Mouse (Mus musculus): Measurements from ENCODE around the gene Slc6a4.

Gene Slc6a4

DNA sequence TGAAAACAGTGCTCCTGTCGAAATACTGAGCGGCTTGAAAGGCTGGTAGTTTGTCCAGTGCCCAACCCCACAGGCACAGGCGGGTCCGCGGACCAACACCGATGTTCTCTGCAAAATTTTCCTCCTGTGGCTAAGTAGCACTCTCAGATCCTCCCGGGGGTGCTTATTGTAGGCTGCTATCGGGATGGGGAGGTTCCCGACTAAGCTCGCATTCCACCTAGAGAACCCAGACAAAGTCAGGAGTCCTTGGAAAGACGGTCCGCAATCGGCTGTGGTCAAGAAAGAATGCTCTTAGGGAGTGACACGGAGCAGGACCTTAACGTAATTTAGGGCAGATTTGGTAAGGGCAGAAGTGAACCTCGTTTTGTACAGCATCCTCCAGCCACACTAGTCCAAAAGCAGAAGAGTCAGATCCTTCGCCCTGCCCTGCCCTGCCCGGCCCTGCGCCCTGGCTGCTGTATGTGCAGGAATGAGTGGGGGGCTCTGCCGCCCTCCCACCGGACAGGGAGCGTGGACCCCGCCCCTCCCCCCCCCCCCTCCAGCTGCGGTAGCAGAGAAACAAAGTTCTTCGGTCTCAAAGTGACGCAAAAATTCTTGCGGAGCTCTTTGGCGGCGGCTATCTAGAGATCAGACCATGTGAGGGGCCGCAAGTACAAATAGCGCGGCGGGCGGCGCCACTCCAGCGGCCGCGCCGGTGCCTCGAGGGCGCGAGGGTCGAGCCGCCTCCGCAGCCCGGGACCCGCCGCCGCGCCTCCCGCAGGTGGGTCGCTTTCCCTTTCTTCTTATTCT, at the start of gene Slc6a4:
TSS of gene Slc6a4 (plus strand) at position 688 of the 789 bp plus-strand sequence.
- DNase-seq (ENCODE audit: extremely low read depth, low read depth) = no peak

- no peak for DNase-seq (ENCODE audit: extremely low read depth, low read depth)
Observed at GRCm38 (mm10) chr11:76953536-76953935, 44.9 kb upstream of the Slc6a4 start.

- DNase-seq (ENCODE audit: extremely low read depth, low read depth) = no peak
Observed at GRCm38 (mm10) chr11:76965703-76966102, 32.7 kb upstream of the Slc6a4 start.

DNA sequence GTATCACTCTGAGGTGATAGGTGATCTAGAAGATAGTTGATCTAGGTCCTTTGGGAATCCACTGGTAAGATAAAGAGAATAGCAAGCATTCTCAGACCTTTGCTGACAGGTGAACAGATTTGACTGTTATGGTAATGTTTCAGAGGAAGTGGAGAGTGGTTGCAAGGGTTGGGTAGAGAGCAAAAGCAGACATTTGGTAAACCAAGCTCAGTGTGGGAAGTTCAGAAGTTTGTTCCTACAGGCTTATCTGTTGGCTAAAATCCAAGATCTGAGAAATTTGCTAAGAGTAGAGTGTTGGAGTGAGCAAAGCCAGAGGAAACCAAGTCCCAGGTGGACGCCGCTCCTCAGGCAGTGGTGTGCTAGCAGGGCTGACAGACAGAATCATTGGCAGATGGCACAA, 28.1 kb upstream of the Slc6a4 start:
- no peak for DNase-seq (ENCODE audit: extremely low read depth, low read depth)

DNA sequence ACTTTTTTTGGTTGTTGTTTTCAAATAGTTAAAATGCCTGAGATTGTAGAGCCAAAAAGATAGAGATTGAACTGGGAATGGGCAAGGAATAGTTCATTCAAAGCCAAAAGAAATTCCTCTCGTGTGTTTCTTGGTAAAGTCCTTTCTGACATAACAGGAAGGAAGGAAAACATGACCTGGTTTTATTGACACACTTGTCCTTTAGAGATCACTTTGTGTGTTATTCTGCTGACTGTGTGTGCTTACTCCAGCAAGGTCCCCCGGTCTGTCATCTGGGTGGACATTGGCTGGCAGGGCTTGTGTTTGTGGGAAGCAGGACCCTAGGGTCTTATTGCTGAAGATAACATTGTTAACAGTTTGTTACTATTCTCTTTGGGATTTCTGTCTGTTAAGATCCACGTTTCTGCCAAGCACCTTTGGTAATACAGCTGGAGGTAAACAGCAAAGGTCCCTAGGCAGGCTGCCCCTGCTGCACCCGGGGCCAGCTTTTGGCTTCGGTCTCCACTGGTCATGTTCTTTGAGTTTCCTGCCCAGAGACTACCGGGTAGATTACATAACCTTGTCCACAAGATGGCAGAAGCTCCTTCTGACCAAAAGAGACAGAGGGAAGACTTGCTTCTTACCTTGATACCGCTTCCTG, 23.6 kb upstream of the Slc6a4 start:
- DNase-seq (ENCODE audit: extremely low read depth, low read depth) = no peak

DNA sequence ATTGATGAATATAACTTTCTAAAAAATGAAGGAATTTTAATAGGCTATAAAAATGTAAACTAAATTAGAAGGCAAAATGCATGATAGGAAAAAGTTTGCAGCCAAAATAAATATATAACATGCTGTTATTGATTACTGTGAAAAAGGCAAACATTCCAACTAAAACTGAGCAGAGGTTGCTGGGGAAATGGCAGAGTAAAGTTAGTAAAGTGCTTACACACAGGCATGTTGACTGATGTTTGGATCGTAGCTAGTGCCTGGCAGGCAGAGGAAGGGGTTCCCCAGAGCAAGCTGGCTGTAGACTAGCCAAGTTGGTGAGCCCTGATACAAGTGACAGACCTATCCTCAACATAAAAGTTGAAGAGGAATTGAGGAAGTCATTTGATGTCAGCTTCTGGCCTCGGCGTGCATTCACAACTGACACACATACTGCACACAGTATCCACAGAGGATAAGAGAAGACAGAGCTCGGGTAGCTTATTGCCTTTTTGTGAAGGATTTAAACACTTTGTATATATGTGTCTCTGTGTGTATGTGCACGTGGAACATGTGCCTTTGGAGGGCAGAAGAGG, 16.7 kb upstream of the Slc6a4 start:
- DNase-seq (ENCODE audit: extremely low read depth, low read depth) = peak; percentile 60

GRCm38 (mm10) chr11:76982415-76982814, 16.0 kb upstream of the Slc6a4 start:
- no peak for DNase-seq (ENCODE audit: extremely low read depth, low read depth)

GRCm38 (mm10) chr11:76983641-76984040, 14.8 kb upstream of the Slc6a4 start:
- DNase-seq (ENCODE audit: extremely low read depth, low read depth) = no peak

DNA sequence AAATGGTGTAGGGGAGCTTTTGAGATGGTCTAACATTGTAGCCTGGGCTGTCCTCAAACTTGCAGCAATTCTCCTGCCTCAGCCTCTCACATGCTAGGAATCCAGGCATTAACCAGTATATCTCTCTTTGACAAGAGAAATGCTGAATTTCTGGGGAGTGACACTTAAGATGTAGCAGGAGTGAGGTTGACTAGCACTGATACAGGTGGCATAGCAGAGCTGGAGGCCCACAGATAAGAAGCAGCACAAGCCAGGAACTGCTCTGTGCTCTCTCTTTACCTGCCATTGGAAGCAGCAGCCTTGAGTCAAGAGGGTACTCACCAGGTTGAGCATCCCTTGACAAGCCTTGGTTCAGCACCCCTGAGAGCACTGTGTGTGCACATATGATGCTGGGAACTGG, 14.2 kb upstream of the Slc6a4 start:
- DNase-seq (ENCODE audit: extremely low read depth, low read depth) = no peak

DNA sequence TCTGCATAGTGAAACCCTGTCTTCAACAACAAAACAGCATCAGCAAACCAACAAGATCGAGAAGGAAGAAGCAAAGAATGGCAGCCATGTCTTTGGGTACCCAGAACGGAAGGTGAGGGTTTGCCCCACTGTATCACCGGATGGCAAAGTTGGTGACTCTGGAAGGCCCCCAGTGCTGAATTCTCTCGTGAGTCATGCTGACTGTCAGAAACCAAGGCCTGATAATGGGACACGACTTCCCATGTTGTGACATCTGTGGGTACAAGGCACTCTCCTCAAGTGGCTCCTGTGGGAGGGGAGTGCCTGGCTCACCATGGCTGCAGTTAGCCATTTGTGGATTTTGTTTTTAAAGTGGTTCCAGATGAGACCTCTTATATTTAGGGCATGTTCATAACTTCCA, 7.6 kb upstream of the Slc6a4 start:
- DNase-seq (ENCODE audit: extremely low read depth, low read depth) = no peak

DNA sequence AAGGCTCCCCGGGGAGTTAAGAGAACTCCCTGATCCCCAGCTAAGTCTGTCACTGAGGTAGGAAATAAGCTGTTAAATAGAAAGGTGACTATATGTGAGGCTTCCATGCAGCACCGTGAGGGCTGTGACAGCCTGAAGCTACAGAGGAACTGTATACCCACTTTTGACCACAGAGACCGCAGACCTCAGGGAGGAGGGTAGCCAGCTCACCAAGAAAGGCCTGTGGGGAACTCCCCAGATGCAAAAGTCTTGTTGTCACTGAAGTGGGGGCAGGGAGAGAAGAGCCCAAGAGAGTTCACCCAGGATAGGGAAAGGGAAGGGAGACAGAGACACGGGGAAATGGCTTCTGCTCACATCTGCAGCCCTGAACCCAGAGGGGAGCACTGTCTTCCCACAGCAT, 5.5 kb upstream of the Slc6a4 start:
- peak; percentile 54 for DNase-seq (ENCODE audit: extremely low read depth, low read depth)

DNA sequence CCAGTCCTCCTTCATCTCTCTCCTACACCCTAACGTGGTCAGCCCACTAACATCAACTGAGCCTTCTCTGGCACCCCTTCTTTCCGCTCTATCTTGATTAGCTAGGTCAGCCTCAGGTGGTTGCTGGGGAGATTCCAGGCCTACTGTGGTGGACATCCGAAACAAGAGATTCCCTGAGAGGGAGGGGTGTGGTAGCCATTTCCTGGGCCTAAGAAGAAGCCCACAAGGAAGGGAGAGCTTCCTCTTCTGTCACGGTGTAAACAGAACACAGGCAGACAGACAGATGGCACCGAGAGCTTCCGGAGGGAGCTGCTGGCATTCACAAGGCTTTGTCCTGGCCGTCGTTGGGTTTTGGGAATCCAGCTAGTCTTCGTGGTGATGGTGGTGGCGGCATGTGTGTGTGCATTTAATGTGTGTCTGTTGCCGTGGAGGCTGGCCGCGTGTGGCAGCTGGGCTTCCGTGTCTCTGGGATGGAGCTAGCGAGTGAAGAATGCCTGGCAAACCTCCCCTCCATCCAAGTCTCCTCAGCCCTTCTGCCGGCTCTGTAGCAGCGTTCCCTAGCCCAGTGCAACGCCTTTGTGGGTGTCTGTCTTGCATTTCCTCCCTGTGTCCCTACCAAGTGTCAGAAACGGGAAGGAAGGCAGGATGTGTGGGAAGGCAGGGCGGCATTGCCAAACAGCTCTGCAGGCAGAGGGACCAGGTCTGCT, 2.3 kb upstream of the Slc6a4 start:
- no peak for DNase-seq (ENCODE audit: extremely low read depth, low read depth)

DNA sequence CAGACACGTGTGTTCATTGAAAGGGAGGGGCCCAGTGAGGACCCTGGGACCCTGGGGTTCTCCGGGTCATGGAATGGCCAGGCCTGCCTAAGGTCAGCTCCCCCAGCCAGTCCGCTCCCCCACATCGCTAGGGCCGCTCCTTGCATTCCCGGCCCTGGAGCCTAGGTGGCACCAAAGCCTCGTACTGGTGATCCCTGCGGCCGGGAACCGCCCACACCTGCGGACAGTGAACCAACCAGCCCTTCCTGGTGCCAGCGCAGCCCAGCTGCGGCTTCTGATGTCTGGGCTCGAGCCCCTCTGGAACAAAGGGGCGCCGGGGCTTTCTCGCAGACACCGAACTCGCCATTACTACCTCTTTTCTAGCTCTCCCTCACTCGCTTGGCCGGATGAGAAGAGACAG, 1.1 kb upstream of the Slc6a4 start:
- no peak for DNase-seq (ENCODE audit: extremely low read depth, low read depth)

- DNase-seq (ENCODE audit: extremely low read depth, low read depth) = no peak
Observed at GRCm38 (mm10) chr11:76998705-76999226, 363 bp downstream of the Slc6a4 start.

DNA sequence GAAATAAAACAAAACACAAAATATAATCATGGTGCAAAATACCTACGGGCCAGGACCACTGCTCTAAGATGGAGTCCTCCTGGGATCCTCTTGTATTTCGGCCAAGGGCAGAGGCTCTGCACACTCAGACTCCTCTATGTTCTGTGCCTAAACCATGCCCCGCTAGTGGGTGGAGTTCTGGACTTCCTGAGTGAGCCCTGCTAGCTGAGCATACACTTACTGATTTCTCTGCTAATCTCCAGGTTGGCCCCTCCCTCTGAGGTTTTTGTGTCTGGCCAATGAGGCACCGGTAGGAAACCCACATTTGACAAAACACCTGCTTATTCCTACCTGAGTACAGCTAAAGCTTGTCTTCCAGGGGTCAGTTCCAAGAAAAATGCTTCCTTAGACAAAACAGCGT, 2.3 kb downstream of the Slc6a4 start:
- DNase-seq (ENCODE audit: extremely low read depth, low read depth) = no peak

- no peak for DNase-seq (ENCODE audit: extremely low read depth, low read depth)
Observed at GRCm38 (mm10) chr11:77002361-77002760, 4.0 kb downstream of the Slc6a4 start.

DNA sequence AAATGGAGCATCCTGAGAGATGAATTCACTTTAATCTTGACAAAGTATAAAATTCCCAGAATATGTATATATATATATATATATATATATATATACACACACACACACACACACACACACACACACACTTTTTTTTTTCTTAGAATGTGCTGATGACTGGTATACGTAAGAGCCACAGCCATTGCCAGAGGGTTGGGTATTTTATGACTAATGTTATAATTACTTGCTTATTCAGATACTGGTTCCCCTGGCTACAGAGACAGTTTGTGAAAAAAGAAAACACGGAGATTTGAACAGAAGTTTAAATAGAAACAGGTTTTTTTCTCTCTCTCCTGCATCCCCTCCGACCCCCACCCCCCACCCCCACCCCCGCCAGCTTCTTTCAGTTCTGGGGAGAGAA, 7.5 kb downstream of the Slc6a4 start:
- no peak for DNase-seq (ENCODE audit: extremely low read depth, low read depth)

DNA sequence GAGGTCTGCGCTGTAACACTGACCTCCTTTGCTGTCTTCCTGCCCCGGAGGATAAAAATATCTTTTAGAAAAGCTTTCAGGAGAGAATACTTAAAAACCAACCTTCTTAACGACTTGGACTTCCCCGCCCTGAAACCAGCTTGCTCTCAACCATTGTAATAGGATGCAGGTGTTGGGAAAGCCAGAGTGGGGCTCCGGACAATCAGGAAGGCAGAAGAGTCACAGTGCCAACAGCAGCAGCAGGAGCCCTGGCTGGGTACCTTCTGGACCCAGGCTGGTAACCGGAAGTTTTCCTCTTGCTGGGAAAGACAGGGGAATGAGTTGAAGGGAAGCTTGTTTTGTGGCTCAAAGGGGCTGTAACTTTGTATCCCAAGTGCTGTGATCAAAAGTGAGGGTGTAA, 8.2 kb downstream of the Slc6a4 start:
- no peak for DNase-seq (ENCODE audit: extremely low read depth, low read depth)

DNA sequence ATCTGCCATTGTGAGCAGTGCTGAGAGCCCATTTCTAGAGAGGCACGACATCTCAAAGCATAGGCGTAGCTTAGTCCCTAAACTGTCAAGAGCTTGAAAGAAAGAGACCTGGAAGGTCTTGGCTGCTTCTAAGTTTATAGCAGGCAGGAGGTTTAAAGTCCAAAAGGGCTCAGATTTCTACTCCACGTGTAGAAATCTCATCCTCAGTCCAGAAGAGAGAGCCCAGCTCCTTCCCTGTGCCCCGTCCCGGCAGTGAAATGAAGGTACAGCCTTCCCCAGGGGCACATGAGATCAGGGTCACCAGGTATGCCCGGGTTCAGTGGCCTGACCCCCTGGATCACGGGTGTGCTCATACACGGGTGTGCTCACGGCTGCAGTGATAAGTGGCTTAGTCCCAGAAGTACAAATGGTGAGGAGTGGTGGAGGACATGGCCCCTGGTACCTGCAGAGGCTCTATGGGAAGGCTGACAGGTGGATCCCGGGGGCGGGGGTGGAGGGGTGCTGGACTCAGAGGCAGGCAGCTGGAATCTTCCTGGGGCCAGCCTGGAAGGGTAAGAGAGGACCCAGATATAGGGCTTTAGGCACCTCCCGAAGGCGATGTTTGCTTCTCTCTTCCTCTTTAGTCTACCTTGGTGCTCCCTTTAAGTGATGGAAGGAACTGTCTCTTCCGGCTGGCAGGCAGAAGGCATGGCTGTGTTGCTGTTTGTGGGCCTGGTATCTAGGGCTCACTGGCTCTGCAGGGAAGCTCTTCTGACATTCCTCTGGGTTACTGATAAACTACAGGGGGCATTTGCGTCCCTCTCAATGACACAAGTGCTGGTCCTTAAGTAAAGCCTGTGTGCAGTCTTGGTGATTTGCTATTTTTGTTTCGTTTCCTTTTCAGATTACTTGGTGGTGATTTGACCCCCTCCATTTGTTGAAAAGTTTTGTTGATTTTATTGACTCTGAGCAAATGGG, 10.9 kb downstream of the Slc6a4 start:
- no peak for DNase-seq (ENCODE audit: extremely low read depth, low read depth)

- no peak for DNase-seq (ENCODE audit: extremely low read depth, low read depth)
Observed at GRCm38 (mm10) chr11:77010762-77011475, 12.5 kb downstream of the Slc6a4 start.
